Mouse (Mus musculus) embryonic facial prominence, embryonic 11.5 days (tissue): ENCODE results near the gene Sumf1. TPM values are rescaled to one million over a fixed set of nuclear protein-coding genes. Genes with fewer than 3 reads are reported as not detected.
A peak's percentile ranks its signal among the peaks of the same experiment; 100 is the strongest.

Experiments used
- ATAC-seq: fragments of 200-750 bp; cut with Nextera tagmentation; replicated peaks from 2 replicates; pipeline ENCODE4 v1.8.0; 2017; ENCODE audit warnings: low read depth; ENCODE audit not compliant: insufficient number of reproducible peaks, low FRiP score, low TSS enrichment
- DNase-seq: peaks from one replicate; pipeline ENCODE4 v3.0.0-alpha.2; 2015; ENCODE audit warnings: low spot score
- H3K27ac ChIP-seq: fragments of 300-500 bp; sonication (generic); replicated peaks from 2 replicates; pipeline ENCODE4 v1.5.1; 2014; ENCODE audit warnings: mild to moderate bottlenecking, low read depth, low read length, control low read depth
- H3K27me3 ChIP-seq: fragments of 300-500 bp; sonication (generic); 2 replicates; pipeline ENCODE4 v1.6.1; 2014; ENCODE audit warnings: mild to moderate bottlenecking, low read length, moderate library complexity, mixed read lengths; ENCODE audit not compliant: control insufficient read depth, insufficient read depth
- H3K36me3 ChIP-seq: fragments of 300-500 bp; sonication (generic); replicated peaks from 2 replicates; pipeline ENCODE4 v1.6.1; 2014; ENCODE audit warnings: low read depth, mild to moderate bottlenecking, low read length, moderate library complexity, mixed read lengths; ENCODE audit not compliant: control insufficient read depth, insufficient read depth
- H3K4me1 ChIP-seq: fragments of 300-500 bp; sonication (generic); 2 replicates; pipeline ENCODE4 v1.6.1; 2014; ENCODE audit warnings: low read length, mixed read lengths; ENCODE audit not compliant: control insufficient read depth, insufficient read depth
- H3K4me2 ChIP-seq: fragments of 300-500 bp; sonication (generic); 2 replicates; pipeline ENCODE4 v1.6.1; 2014; ENCODE audit warnings: low read depth, mild to moderate bottlenecking, control low read depth, low read length, moderate library complexity
- H3K4me3 ChIP-seq: fragments of 300-500 bp; sonication (generic); 2 replicates; pipeline ENCODE4 v1.5.1; 2014; ENCODE audit warnings: low read depth, low read length, control low read depth
- H3K9ac ChIP-seq: fragments of 300-500 bp; sonication (generic); replicated peaks from 2 replicates; pipeline ENCODE4 v1.6.1; 2014; ENCODE audit warnings: mild to moderate bottlenecking, control low read depth, low read length
- H3K9me3 ChIP-seq: fragments of 300-500 bp; sonication (generic); replicated peaks from 2 replicates; pipeline ENCODE4 v1.6.1; 2016; ENCODE audit warnings: mild to moderate bottlenecking, low read length, inconsistent platforms, mixed read lengths; ENCODE audit not compliant: control insufficient read depth
- WGBS: fragments of 180-500 bp; shearing (Covaris S2); extraction: QIAGEN DNeasy Blood & Tissue Kit; methylation state at CpG from one replicate; pipeline ENCODE4 v1.1.7; 2014; 5-methylcytosine and 5-hydroxymethylcytosine counted together
- polyA plus RNA-seq: library from polyadenylated mRNA; unstranded; fragments of >200 nt; fragmentation: Nextera tagmentation; extraction: Ambion mirVana; gene quantifications from 2 replicates; pipeline ENCODE4 v1.2.1, GENCODE M21; 2014

The Sumf1 gene
- polyA plus RNA-seq, 1 experiment from 2014 or later: 17.2 TPM

DNA sequence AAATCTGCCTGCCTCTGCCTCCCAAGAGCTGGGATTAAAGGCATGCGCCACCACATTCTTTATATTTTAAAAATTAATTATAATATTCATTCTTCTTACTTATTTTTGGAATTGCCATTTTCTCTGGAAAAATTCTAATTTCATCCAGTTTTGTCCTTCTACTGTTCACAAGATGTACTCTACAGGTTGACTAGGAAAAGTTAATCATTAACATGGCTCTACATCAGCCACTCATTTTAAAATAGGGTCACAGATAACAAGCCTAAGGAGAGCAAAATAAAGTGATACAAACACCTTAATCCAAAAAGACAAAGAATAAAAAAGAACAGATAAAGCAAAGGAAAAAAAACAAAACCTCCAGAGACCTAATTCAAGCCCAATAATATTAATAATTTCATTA is 70.4 kb downstream of the Sumf1 start:
- no peaks in the 10 kb centered on the region for H3K9me3 ChIP-seq
- no peak for ATAC-seq

DNA sequence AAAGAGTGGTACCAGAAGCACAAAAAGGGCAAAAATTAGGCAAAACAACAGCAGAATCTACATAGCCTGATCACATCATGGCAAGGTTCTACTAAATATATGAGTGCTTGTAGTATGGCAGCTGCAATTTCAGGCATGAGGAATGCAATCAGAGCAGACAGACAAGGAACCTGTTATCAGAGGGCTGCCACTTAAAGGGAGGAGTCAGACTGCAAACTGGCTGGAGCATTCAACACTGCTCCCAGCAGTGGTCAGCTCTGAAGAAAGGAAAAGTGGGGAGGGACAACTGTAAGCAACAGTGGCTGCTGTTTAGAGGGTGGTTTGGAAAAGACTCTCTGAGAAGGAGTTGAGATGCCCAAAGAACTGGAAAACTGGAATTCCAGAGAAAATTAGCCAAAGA is 73.7 kb downstream of the Sumf1 start:
- Histone ChIP-seq H3K27me3 (no peaks in the 10 kb centered on the region), H3K4me1 (no peaks in the 10 kb centered on the region), H3K9me3 (no peaks in the 10 kb centered on the region), H3K4me2 (no peak overlapping the region), H3K4me3 (no peak overlapping the region), H3K36me3 (no peaks in the 10 kb centered on the region), H3K9ac (no peak overlapping the region), H3K27ac (no peak overlapping the region)
- no peak for DNase-seq
- ATAC-seq: no peak

More for the DNA sequence above, 70.4 kb downstream of the Sumf1 start:
- Histone ChIP-seq H3K4me2 (no peak overlapping the region), H3K36me3 (no peaks in the 10 kb centered on the region), H3K27me3 (no peaks in the 10 kb centered on the region), H3K9ac (no peak overlapping the region), H3K4me1 (no peaks in the 10 kb centered on the region), H3K27ac (no peak overlapping the region), H3K4me3 (no peak overlapping the region)
- DNase-seq: no peak
- WGBS: 89% methylated on average over 1 of the region's 1 CpGs

DNA sequence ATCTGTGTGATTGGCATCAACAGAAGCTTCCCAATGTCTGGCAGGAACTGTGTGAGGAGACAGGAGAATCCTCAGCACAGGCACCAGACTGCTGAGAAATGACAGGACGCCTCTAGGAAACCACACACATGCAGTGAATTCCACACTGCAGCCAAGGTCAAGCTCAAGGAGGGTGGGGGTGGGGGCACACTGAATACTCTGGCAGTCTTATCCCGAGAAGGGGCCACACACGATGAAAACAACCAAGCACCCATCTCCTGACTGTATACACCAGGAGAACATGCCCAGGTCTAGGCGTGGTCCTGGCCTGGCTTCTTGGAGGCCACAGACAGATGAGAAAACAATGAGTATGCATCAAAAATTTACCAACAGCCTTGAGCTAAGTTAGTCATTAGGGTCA is 75.0 kb downstream of the Sumf1 start:
- DNase-seq (no peak), ATAC-seq (no peak)
- Histone ChIP-seq H3K9me3 (no peaks in the 10 kb centered on the region), H3K4me1 (no peaks in the 10 kb centered on the region), H3K4me3 (no peak overlapping the region), H3K4me2 (no peak overlapping the region), H3K27ac (no peak overlapping the region), H3K36me3 (no peaks in the 10 kb centered on the region), H3K27me3 (no peaks in the 10 kb centered on the region), H3K9ac (no peak overlapping the region)
- WGBS: 72% methylated on average over 4 of the region's 4 CpGs

DNA sequence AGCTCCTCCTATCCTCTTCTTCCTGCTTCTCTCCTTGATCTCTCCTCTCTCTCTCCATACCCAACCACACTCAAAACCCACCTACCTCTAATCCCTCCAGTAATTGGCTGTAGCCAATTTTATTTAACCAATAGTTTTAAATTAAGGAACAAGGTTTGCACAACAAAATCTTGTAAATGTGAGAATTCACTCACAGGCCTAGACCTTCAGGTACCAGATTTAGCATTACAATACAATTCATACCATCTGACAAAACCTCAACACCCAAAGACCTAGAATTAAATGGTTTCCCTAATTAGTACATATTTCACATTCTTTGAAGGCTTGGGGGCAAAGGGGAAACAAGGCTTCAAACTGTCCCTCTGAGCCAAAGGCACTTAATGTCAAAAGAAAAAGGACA is 78.0 kb downstream of the Sumf1 start:
- Histone ChIP-seq H3K9ac (no peak overlapping the region), H3K27ac (no peak overlapping the region), H3K4me2 (no peak overlapping the region), H3K4me3 (no peak overlapping the region), H3K4me1 (no peaks in the 10 kb centered on the region), H3K36me3 (no peaks in the 10 kb centered on the region), H3K9me3 (no peaks in the 10 kb centered on the region), H3K27me3 (no peaks in the 10 kb centered on the region)
- ATAC-seq (no peak), DNase-seq (no peak)

DNA sequence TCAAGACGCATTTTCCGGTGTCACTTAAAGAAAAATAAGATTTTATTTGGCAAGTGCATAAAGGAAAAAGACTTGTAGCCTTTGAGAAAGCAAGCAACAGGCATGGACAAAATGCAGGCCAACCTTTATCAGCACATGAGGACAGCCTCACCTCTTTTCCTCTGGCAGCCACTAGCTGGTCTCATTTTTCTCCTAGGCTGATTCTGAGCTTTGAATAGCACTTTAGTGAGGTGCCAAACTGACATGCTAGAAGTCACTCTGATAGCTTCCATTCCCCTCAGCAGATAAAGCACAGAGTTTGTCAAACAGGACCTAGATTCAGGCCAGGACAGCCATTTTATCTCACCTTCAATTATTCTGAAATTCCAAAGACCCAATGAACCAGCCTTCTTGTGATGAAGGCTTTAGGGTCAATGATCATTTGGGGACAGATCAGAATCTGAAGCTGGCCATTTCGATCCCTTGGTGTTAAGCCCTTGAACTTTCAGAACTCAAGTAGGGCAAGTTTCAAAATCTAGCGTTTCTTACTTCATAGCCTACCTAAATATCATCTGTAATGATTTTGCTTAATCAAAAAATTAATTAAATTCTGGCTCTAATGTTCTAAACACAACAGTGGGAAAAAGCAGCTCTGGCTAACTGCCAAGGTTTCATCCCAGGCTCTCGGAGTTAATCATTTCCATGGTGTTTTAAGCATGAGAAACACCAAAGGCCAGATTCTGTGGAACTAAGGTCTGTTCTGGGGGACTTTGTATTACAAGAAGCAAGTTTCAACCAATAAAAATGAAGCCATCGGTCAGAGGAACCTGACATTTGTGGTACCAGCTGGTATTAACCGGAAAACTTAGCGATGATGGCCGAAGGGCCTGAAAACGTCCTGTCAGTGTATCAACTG is 83.2 kb downstream of the Sumf1 start:
- no peak overlapping the region for H3K4me3 ChIP-seq
- no peaks in the 10 kb centered on the region for H3K36me3 ChIP-seq
- DNase-seq (no peak), ATAC-seq (no peak)
- no peak overlapping the region for H3K9ac ChIP-seq
- no peak overlapping the region for H3K4me2 ChIP-seq
- no peaks in the 10 kb centered on the region for H3K27me3 ChIP-seq
- no peaks in the 10 kb centered on the region; the same call in 1 of the 2 replicates for H3K4me1 ChIP-seq
- H3K9me3 ChIP-seq: no peaks in the 10 kb centered on the region
- no peak overlapping the region for H3K27ac ChIP-seq
- 89% methylated on average over 10 of the region's 10 CpGs for WGBS

DNA sequence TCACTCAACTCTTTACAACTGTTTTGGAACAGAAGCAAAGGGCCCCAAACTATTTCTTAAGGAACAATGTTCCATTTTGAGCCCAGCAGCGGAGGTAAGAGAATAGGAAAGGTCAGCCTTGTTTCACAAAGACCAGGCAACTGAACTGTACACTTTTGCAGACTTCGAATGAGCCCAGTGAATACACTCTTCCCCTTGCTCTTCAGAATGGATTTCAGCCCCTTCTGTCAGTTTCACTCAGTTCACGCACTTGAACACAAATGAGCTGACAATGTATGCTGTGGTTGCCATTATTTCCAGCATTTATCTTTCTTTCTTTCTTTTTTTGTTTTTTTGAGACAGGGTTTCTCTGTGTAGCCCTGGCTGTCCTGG is 86.5 kb downstream of the Sumf1 start:
- Histone ChIP-seq H3K27me3 (no peaks in the 10 kb centered on the region), H3K9ac (no peak overlapping the region), H3K4me2 (no peak overlapping the region), H3K4me3 (no peak overlapping the region), H3K27ac (no peak overlapping the region), H3K36me3 (no peaks in the 10 kb centered on the region), H3K4me1 (no peaks in the 10 kb centered on the region; the same call in 1 of the 2 replicates), H3K9me3 (no peaks in the 10 kb centered on the region)
- 0 out of 2 replicates have a peak, but pooled peaks have one; percentile 29 for ATAC-seq
- no peak for DNase-seq
- WGBS: 78% methylated on average over 3 of the region's 3 CpGs

DNA sequence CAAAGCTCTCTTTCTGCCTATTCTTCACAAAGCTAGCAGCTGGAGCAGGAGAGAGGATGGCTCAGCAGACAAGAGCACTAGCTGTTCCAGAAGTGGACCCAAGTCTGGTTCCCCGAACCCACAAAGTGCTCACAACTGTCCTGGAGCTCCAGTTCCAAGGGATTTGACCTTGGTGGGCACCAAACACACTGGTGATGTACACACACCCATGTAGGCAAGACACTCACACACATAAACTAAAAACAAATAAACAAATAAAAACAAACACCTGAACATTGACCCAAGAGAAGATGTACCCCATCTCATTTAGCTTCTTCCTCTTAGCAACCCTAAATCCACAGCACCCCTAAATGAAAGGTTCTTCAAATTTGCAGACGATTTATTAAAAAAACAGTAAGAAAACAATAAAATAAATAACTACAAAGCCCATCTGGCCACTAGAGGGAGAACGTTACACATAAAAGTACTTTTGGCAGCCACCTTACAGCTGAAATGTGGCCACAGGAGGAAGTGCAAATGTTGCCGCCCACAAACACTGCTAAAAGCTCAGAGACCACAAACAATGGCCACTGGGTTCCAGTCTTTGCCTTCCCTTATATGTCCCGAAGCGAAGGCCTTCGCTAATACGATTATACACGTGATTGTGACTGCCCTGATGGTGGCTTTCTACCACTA is 87.1 kb downstream of the Sumf1 start:
- Histone ChIP-seq H3K4me1 (no peaks in the 10 kb centered on the region; the same call in 1 of the 2 replicates), H3K4me3 (no peak overlapping the region), H3K27ac (no peak overlapping the region), H3K9me3 (no peaks in the 10 kb centered on the region), H3K4me2 (no peak overlapping the region), H3K27me3 (no peaks in the 10 kb centered on the region), H3K36me3 (no peaks in the 10 kb centered on the region), H3K9ac (no peak overlapping the region)
- DNase-seq (peak; percentile 88), ATAC-seq (peak; percentile 70; the same call in 1 of the 2 replicates)
- 20% methylated on average over 9 of the region's 9 CpGs for WGBS

DNA sequence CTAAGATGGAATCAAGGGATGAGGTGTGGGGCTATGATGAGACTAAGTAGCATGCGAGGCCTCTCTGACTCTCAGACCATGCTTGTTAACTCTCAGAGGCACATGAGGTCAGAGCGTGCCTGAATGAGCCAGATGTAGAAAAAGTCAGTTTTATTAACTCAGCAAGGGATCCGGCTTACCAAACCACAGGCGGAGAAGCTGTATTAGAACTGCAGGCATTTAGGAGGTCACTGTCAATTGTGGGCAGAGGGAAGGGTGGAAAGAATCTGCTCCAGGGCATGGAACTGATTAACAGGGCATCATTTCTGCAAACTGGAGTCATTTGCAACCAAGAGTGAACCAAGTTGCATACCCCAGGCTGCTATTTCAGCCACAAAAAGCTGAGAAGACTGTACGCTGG is 89.9 kb downstream of the Sumf1 start:
- H3K4me3 ChIP-seq: no peak overlapping the region
- H3K4me2 ChIP-seq: no peak overlapping the region
- 55% methylated on average over 5 of the region's 5 CpGs for WGBS
- peak; percentile 2 for DNase-seq
- no peaks in the 10 kb centered on the region; the same call in 1 of the 2 replicates for H3K4me1 ChIP-seq
- no peak overlapping the region for H3K27ac ChIP-seq
- H3K9ac ChIP-seq: no peak overlapping the region
- ATAC-seq: no peak
- H3K9me3 ChIP-seq: no peaks in the 10 kb centered on the region
- no peaks in the 10 kb centered on the region for H3K27me3 ChIP-seq
- no peaks in the 10 kb centered on the region for H3K36me3 ChIP-seq
